ENCODE assay signal across 8 mouse cellular contexts in genomic region chr6:122811280-122811652, GRCm38 (mm10). TPM values are rescaled to one million over a fixed set of nuclear protein-coding genes. Genes with fewer than 3 reads are reported as not detected.
DNase-seq lines count a peak whose midpoint lies in the region; ATAC-seq and TF ChIP-seq lines count a peak whose summit lies in the region.

No protein-coding gene starts in this region.

- no peaks in the 10 kb centered on the region for H3K27me3 ChIP-seq in Patski
- H3K27me3 ChIP-seq in hindbrain, embryonic 12.5 days: no peaks in the 10 kb centered on the region

- peak overlapping the region; percentile 63 for H3K9ac ChIP-seq in hindbrain, embryonic 12.5 days

- H3K9me3 ChIP-seq in hindbrain, embryonic 12.5 days (replicated peaks): no peaks in the 10 kb centered on the region

- in situ Hi-C loops in Patski (cut with MboI; ENCODE audit: low pct_unique_long_range_greater_than_20kb): no loop called here

- TF ChIP-seq CTCF in Patski (IDR thresholded peaks at IDR 0.05): no peak

- H3K4me1 ChIP-seq in hindbrain, embryonic 12.5 days: peaks cover 3% of the 10 kb centered on the region; the same call in 1 of the 2 replicates

- H3K4me3 ChIP-seq in hindbrain, embryonic 12.5 days: peak overlapping the region; percentile 58

- peak; percentile 93 for ATAC-seq in Patski
- peak; percentile 94 for ATAC-seq in hindbrain, embryonic 12.5 days (ENCODE audit: low FRiP score)

- no peaks in the 10 kb centered on the region for H3K36me3 ChIP-seq in hindbrain, embryonic 12.5 days

- H3K4me2 ChIP-seq in hindbrain, embryonic 12.5 days (replicated peaks): peak overlapping the region; percentile 62

- CTCF ChIA-PET in Patski (lab: Charles Lee): interaction anchor here (2.1 kb wide), 1 partner anchor 59 kb away, joined by 6 read pairs; no protein-coding TSS in a partner anchor

- POLR2A ChIA-PET in Patski (lab: Charles Lee): no interaction called here

- peak overlapping the region; percentile 98 for H3K27ac ChIP-seq in hindbrain, embryonic 12.5 days

- WGBS in hindbrain, embryonic 12.5 days: under 1% methylated on average over 37 of the region's 38 CpGs

- no peak for DNase-seq in Patski (ENCODE audit: low read depth, low spot score)
- DNase-seq in cerebellum, adult 9-11 months: peak; percentile 95
- peak; percentile 82 to 93 for DNase-seq in frontal cortex, adult 2 months (ENCODE audit: extremely low spot score in 1 of 2, low spot score in 1 of 2)
- DNase-seq in layer of hippocampus, postnatal 14 days (ENCODE audit: low spot score in 2 of 2): peak; percentile 89 to 92
- DNase-seq in lung, postnatal 14 days: peak; percentile 94
- DNase-seq in ovary, postnatal 36 days (ENCODE audit: low spot score): peak; percentile 93
- DNase-seq in thymus, postnatal 25 days: peak; percentile 96

RNA-seq across cellular contexts. Expression of gene Foxj2, which starts 8.4 kb away (rescaled TPM):
- polyA plus RNA-seq in Patski (2021): 19.6 TPM
- 16.4 and 17.0 TPM in 2 replicates for polyA plus RNA-seq in frontal cortex, adult 2 months (2012; rRNA removed)
- 6.1 and 6.9 TPM in 2 replicates for polyA plus RNA-seq in hindbrain, embryonic 12.5 days (2016; fragmentation: Nextera tagmentation; extraction: Ambion mirVana)
- total RNA-seq in layer of hippocampus, postnatal 14 days (2021): 10 to 100 TPM; 26.1 to 26.3 TPM

RNA-seq across cellular contexts. Expression of gene Slc2a3, which starts 9.8 kb away (rescaled TPM):
- 0.19 TPM for polyA plus RNA-seq in Patski (2021)
- polyA plus RNA-seq in frontal cortex, adult 2 months (2012; rRNA removed): 101 and 105 TPM in 2 replicates
- polyA plus RNA-seq in hindbrain, embryonic 12.5 days (2016; fragmentation: Nextera tagmentation; extraction: Ambion mirVana): 24.7 and 25.3 TPM in 2 replicates
- total RNA-seq in layer of hippocampus, postnatal 14 days (2021): 100 to 1,000 TPM; 124 to 130 TPM

RNA-seq across cellular contexts. Expression of gene C3ar1, which starts 44.7 kb away (rescaled TPM):
- not detected for polyA plus RNA-seq in Patski (2021)
- 1.0 and 1.6 TPM in 2 replicates for polyA plus RNA-seq in frontal cortex, adult 2 months (2012; rRNA removed)
- polyA plus RNA-seq in hindbrain, embryonic 12.5 days (2016; fragmentation: Nextera tagmentation; extraction: Ambion mirVana): 2.0 and 2.2 TPM in 2 replicates
- under 1 TPM; 0.46 to 0.91 TPM for total RNA-seq in layer of hippocampus, postnatal 14 days (2021)

Comparison
In these comparisons a context has a peak if more than half of its experiments do, and no peak if none do; other contexts are left out.
1. RNA of gene Slc2a3, which starts 9.8 kb away (polyA plus RNA-seq): 101 to 105 TPM in frontal cortex, adult 2 months and 24.7 to 25.3 TPM in hindbrain, embryonic 12.5 days; 0.19 TPM in Patski (single experiment); every median in the first group is over 10 times any median in the second.